Mouse (Mus musculus) megakaryocyte, embryonic 14.5 days (primary cell): ENCODE results near the gene Mcm9.

ENCODE experiments used
- FLI1 ChIP-seq: IDR thresholded peaks from 2 replicates; pipeline ENCODE4 v1.6.1; 2012; ENCODE audit warnings: low read length, inconsistent platforms, mixed read lengths
- GATA1 ChIP-seq: IDR thresholded peaks from 3 replicates; pipeline ENCODE4 v1.6.1; 2012; ENCODE audit warnings: mixed read lengths, low read length, inconsistent platforms, borderline replicate concordance

DNA sequence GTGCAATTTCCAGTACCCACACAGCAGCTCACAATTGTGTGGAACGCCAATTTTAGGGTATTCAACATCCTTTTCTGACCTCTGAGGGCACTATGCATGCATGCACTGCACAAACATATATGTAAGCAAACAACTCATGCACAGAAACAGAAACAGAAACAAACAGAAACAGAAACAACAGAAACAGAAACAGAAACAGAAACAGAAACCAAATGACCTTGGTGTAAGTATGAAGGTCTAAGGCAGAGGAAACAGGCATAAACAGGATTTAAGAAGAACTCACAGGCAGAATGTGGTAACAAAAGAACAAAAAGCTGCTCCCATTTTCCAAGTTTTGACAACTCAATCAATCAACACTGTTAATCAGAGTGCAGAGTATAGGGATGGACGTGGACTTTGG lies 20.4 kb upstream of the Mcm9 start:
- TF ChIP-seq GATA1 (no peak), FLI1 (no peak)
